Mouse (Mus musculus): ENCODE results near the gene Hpn.

- TF ChIP-seq CTCF (IDR thresholded peaks at IDR 0.05; ENCODE audit: borderline replicate concordance, extremely low read depth, insufficient read depth, insufficient read length) (no peak), POLR2A (IDR thresholded peaks at IDR 0.05; ENCODE audit: borderline replicate concordance, extremely low read depth, insufficient read depth, insufficient read length, poor library complexity, severe bottlenecking) (no peak)
Observed at GRCm38 (mm10) chr7:31115587-31116043, 525 bp upstream of the Hpn start.

All from brain, embryonic 14.5 days (tissue).